Mouse (Mus musculus): ENCODE data around the gene Inpp5b.
"Not testable (repeated sequence)": the region's sequence is repeated elsewhere in the genome, so short reads cannot be mapped to it uniquely, and the experiment has no call there.

DNA sequence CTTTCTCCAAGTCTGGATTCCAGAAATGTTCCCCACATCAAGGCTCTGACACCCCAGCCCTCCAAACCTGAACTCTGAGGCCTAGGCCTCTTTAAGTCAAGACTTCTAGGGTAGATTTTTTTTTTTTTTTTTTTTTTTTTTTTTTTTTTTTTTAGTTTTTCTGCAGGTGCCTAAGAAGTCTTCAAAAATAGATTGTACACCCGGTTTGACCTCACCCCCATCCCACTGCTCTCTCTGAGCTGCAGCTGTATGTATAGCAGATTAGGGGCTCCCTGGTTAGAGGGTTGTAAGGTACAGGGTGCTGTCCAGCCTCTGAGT is 33.5 kb upstream of the Inpp5b start:
- TF ChIP-seq CTCF (IDR thresholded peaks at IDR 0.05; ENCODE audit: borderline replicate concordance, extremely low read depth, insufficient read depth, insufficient read length); POLR2A (IDR thresholded peaks at IDR 0.05; ENCODE audit: borderline replicate concordance, extremely low read depth, insufficient read depth, insufficient read length, poor library complexity, severe bottlenecking): not testable (repeated sequence)

Data from brain, embryonic 14.5 days (tissue).